Mouse (Mus musculus) limb, embryonic 10.5 days (tissue): ENCODE measurements around the gene Lhx5. TPM values are rescaled to one million over a fixed set of nuclear protein-coding genes. Genes with fewer than 3 reads are reported as not detected.

Experiments used
- DNase-seq: peaks from one replicate; pipeline ENCODE4 v3.0.0-alpha.2; 2017; ENCODE audit warnings: low spot score
- H3K27ac ChIP-seq: fragments of 300-500 bp; sonication (generic); 2 replicates; pipeline ENCODE4 v1.5.1; 2016; ENCODE audit warnings: mild to moderate bottlenecking
- H3K27me3 ChIP-seq: fragments of 300-500 bp; sonication (generic); 2 replicates; pipeline ENCODE4 v1.6.1; 2016; ENCODE audit warnings: low read depth, mild to moderate bottlenecking; ENCODE audit not compliant: poor library complexity, severe bottlenecking
- H3K36me3 ChIP-seq: fragments of 300-500 bp; sonication (generic); 2 replicates; pipeline ENCODE4 v1.6.1; 2016; ENCODE audit warnings: mild to moderate bottlenecking, moderate library complexity
- H3K4me1 ChIP-seq: fragments of 300-500 bp; sonication (generic); 2 replicates; pipeline ENCODE4 v1.6.1; 2016
- H3K4me3 ChIP-seq: fragments of 300-500 bp; sonication (generic); 2 replicates; pipeline ENCODE4 v1.5.1; 2016; ENCODE audit warnings: mild to moderate bottlenecking, moderate library complexity
- H3K9me3 ChIP-seq: fragments of 300-500 bp; sonication (generic); replicated peaks from 2 replicates; pipeline ENCODE4 v1.6.1; 2016; ENCODE audit warnings: mild to moderate bottlenecking
- WGBS: fragments of 180-500 bp; shearing (Covaris S2); methylation state at CpG from one replicate; pipeline ENCODE4 v1.1.7; 2016; 5-methylcytosine and 5-hydroxymethylcytosine counted together
- polyA plus RNA-seq: library from polyadenylated mRNA; unstranded; fragments of >200 nt; fragmentation: Nextera tagmentation; extraction: Ambion mirVana; gene quantifications from 2 replicates; pipeline ENCODE4 v1.2.1, GENCODE M21; 2016

Lhx5 gene
- polyA plus RNA-seq, 1 experiment from 2014 or later = not detected

- Histone ChIP-seq H3K4me1 (0 out of 2 replicates have a peak, but pooled peaks cover 6% of the 10 kb centered on the region), H3K4me3 (no peak overlapping the region), H3K36me3 (no peaks in the 10 kb centered on the region), H3K27me3 (peaks cover 93% of the 10 kb centered on the region), H3K27ac (no peak overlapping the region), H3K9me3 (no peaks in the 10 kb centered on the region)
- 1% methylated on average over 19 of the region's 19 CpGs for whole genome bisulfite sequencing
- peak; percentile 95 for DNase-seq
These were observed 7.5 kb upstream of the Lhx5 start for GRCm38 (mm10) chr5:120424039-120424438.

DNA sequence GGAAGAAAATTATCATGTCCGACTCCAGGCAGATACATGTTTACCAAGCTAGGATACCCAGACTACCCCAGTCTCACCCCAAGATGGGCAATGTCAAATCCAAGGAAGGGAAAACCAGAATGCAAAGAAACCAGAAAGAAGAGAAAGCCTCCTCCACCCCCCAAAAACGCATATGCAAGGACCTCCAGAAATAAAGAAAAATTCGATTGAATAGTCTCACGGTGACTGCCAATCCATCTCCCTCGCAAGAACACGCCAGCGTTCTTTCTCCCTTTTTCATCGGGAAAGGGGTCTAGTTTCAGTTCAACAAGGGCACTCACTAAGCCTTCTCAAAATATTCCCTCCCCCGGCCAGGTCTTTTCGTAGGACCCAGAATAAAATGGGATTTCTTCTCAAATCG lies 6.8 kb upstream of the Lhx5 start:
- Histone ChIP-seq H3K4me1 (0 out of 2 replicates have a peak, but pooled peaks cover 6% of the 10 kb centered on the region), H3K27me3 (peaks cover 96% of the 10 kb centered on the region), H3K9me3 (no peaks in the 10 kb centered on the region), H3K4me3 (no peak overlapping the region), H3K27ac (no peak overlapping the region), H3K36me3 (no peaks in the 10 kb centered on the region)
- no peak for DNase-seq
- WGBS = 3% methylated on average over 11 of the region's 11 CpGs

GRCm38 (mm10) chr5:120425711-120426110 lies 5.8 kb upstream of the Lhx5 start:
- DNase-seq = peak; percentile 39
- under 1% methylated on average over 20 of the region's 20 CpGs for WGBS
- H3K27me3 ChIP-seq = peaks cover 100% of the 10 kb centered on the region
- H3K4me3 ChIP-seq = no peak overlapping the region
- H3K9me3 ChIP-seq = no peaks in the 10 kb centered on the region
- 0 out of 2 replicates have a peak, but pooled peaks cover 6% of the 10 kb centered on the region for H3K4me1 ChIP-seq
- no peaks in the 10 kb centered on the region for H3K36me3 ChIP-seq
- H3K27ac ChIP-seq = no peak overlapping the region

GRCm38 (mm10) chr5:120426572-120426971 lies 4.9 kb upstream of the Lhx5 start:
- Histone ChIP-seq H3K4me3 (no peak overlapping the region), H3K27me3 (peaks cover 100% of the 10 kb centered on the region), H3K36me3 (no peaks in the 10 kb centered on the region), H3K27ac (no peak overlapping the region), H3K9me3 (no peaks in the 10 kb centered on the region), H3K4me1 (peaks cover 6% of the 10 kb centered on the region; the same call in 1 of the 2 replicates)
- under 1% methylated on average over 10 of the region's 10 CpGs for WGBS
- no peak for DNase-seq

GRCm38 (mm10) chr5:120427451-120427938 lies 4.0 kb upstream of the Lhx5 start:
- Histone ChIP-seq H3K4me1 (peaks cover 12% of the 10 kb centered on the region; the same call in 1 of the 2 replicates), H3K4me3 (peak overlapping the region; percentile 18)
- WGBS = under 1% methylated on average over 33 of the region's 33 CpGs

DNA sequence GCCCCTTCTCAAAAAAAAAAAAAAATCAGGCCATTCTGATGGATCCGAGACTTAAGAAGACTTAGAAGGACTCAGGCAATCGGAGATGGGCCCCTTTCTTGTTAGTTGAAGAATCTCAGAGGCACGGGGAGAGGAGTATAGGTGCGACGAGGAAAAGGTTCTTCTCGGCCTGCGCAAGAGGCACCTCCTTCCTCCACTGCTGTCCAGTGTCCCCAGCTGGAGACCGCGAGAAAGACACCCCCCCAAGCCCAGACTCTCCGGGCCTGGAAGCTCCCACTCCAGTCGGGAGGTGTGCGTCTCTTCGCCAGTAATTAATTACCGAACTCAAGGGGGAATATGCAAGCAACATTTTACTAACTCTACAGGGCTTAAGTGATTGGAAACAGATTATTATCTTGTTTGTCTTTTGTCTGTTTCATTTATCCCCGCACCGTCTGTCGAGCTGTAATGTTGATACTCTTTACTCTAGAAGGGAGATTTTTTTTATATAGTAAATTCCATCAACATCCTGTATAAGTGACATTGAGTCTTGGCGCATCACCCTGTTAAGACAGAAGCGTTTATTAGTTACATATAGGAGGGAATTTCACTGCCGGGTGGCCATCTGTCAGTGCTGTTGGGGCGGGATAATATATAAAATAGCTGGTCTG lies 3.2 kb upstream of the Lhx5 start:
- Histone ChIP-seq H3K4me1 (peaks cover 12% of the 10 kb centered on the region; the same call in 1 of the 2 replicates), H3K36me3 (no peaks in the 10 kb centered on the region), H3K4me3 (no peak overlapping the region), H3K9me3 (no peaks in the 10 kb centered on the region), H3K27ac (no peak overlapping the region), H3K27me3 (peaks cover 100% of the 10 kb centered on the region)
- WGBS = 2% methylated on average over 21 of the region's 21 CpGs
- DNase-seq = peak; percentile 38

More at GRCm38 (mm10) chr5:120427451-120427938, 4.0 kb upstream of the Lhx5 start:
- no peak for DNase-seq
- H3K9me3 ChIP-seq = no peaks in the 10 kb centered on the region
- peaks cover 100% of the 10 kb centered on the region for H3K27me3 ChIP-seq
- H3K27ac ChIP-seq = no peak overlapping the region
- no peaks in the 10 kb centered on the region for H3K36me3 ChIP-seq

DNA sequence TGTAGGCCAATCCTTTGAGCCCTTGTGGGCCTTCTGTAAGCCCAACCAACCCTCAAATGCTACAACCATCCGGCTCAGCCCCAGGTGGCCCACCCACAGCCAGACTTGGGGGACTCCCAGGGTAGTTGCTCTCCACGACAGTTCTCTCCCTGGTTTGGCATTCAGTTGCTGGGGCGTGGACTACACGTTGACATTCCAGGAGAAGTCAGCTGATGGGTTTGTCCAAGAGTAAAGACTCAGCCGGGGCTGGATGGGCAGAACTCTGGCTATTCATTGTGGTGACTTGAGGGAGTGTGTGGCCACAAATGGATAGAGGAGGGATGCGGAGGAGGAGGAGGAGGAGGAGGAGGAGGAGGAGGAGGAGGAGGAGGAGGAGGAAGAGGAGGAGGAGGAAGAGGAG lies 2.5 kb upstream of the Lhx5 start:
- H3K9me3 ChIP-seq = no peaks in the 10 kb centered on the region
- peaks cover 12% of the 10 kb centered on the region; the same call in 1 of the 2 replicates for H3K4me1 ChIP-seq
- H3K4me3 ChIP-seq = no peak overlapping the region
- peak; percentile 41 for DNase-seq
- H3K27ac ChIP-seq = no peak overlapping the region
- H3K27me3 ChIP-seq = peaks cover 100% of the 10 kb centered on the region
- H3K36me3 ChIP-seq = no peaks in the 10 kb centered on the region
- WGBS = 2% methylated on average over 5 of the region's 6 CpGs

DNA sequence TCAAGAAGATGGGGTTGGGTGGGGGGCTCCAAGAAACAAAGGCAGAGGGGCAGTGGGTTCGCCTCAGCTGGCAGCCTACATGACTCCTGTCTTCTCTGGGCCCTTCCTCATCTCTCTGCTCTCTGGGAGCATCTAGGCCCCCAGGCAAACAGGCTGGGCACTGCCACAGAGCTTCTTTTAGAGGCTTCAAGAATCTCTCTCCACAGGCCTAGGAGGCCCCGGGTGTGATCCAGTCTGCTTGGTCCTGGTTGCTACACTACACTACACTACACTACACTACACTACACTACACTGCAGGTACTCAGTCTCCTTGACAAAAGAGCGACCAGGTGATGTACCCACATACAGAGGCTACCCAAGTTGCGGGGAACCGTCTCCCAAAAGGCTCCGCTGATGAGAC lies 1.8 kb upstream of the Lhx5 start:
- WGBS = 6% methylated on average over 6 of the region's 6 CpGs
- Histone ChIP-seq H3K4me3 (no peak overlapping the region), H3K36me3 (no peaks in the 10 kb centered on the region), H3K27ac (no peak overlapping the region), H3K9me3 (no peaks in the 10 kb centered on the region), H3K4me1 (peaks cover 12% of the 10 kb centered on the region; the same call in 1 of the 2 replicates), H3K27me3 (peaks cover 100% of the 10 kb centered on the region)
- no peak for DNase-seq

- Histone ChIP-seq H3K36me3 (no peaks in the 10 kb centered on the region), H3K4me3 (no peak overlapping the region), H3K4me1 (peaks cover 20% of the 10 kb centered on the region), H3K9me3 (no peaks in the 10 kb centered on the region), H3K27ac (no peak overlapping the region), H3K27me3 (peaks cover 100% of the 10 kb centered on the region)
- peak; percentile 62 for DNase-seq
- WGBS = under 1% methylated on average over 30 of the region's 30 CpGs
These were observed 407 bp upstream of the Lhx5 start for GRCm38 (mm10) chr5:120431001-120431583.

GRCm38 (mm10) chr5:120432486-120433015 lies 1.1 kb downstream of the Lhx5 start:
- H3K4me3 ChIP-seq = no peak overlapping the region
- H3K9me3 ChIP-seq = no peaks in the 10 kb centered on the region
- H3K36me3 ChIP-seq = no peaks in the 10 kb centered on the region
- H3K27me3 ChIP-seq = peaks cover 100% of the 10 kb centered on the region
- no peak overlapping the region for H3K27ac ChIP-seq
- WGBS = 2% methylated on average over 9 of the region's 9 CpGs
- H3K4me1 ChIP-seq = peaks cover 27% of the 10 kb centered on the region
- peak; percentile 58 for DNase-seq

DNA sequence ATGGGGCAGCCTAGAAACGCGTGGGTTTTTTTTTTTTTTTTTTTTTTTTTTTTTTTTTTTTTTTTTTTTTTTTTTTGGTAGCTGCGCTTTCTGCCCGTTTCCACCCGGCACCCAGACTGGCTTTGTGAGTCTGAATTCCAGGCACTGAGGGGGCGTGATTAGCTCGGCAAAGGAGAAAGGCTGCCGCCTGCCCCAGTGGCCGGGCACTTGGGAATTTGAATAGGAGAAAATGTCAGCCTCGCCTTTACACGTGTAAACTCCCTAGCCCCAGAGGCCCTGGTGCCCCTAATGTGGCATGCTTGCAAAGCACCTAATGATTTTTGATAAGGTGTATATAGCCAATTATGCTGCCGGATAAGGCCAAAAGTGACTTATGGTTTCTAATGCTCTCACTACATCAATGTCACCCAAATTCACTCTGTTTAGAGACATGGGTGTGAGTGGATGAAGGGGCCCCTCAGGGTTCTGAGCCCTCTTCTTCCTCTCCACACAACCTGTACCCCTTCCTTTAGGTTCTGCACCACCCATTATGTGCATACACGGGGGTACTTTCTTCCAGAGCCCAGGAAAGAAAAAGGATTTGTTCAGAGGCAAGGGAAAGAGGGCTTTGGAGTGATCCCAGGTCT lies 1.7 kb downstream of the Lhx5 start:
- Histone ChIP-seq H3K9me3 (no peaks in the 10 kb centered on the region), H3K4me1 (peaks cover 28% of the 10 kb centered on the region), H3K36me3 (no peaks in the 10 kb centered on the region), H3K27me3 (peaks cover 100% of the 10 kb centered on the region), H3K4me3 (no peak overlapping the region), H3K27ac (no peak overlapping the region)
- peak; percentile 48 for DNase-seq
- 1% methylated on average over 13 of the region's 13 CpGs for WGBS

DNA sequence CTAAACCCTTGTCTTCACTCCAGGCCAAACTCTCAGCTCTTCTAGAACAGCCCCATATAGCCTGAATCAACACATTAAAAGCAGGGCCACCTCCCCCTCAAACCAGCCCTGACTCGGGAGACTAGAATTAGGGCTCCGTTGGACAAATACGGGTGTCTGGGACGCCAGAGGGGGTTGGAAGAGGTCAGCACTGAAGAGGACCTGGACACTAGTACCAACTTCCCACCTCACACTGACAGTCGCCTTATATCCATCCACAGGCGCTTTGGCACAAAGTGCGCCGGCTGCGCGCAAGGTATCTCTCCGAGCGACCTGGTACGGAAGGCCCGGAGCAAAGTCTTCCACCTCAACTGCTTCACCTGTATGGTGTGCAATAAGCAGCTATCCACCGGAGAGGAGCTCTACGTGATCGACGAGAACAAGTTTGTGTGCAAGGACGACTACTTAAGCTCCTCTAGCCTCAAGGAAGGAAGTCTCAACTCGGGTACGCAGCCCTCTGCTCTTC lies 2.8 kb downstream of the Lhx5 start:
- 2% methylated on average over 21 of the region's 21 CpGs for WGBS
- Histone ChIP-seq H3K4me1 (peaks cover 33% of the 10 kb centered on the region), H3K4me3 (no peak overlapping the region), H3K27me3 (peaks cover 100% of the 10 kb centered on the region), H3K27ac (no peak overlapping the region), H3K9me3 (no peaks in the 10 kb centered on the region), H3K36me3 (no peaks in the 10 kb centered on the region)
- peak; percentile 49 for DNase-seq
